Mouse (Mus musculus) right cerebral cortex, adult 2 months (tissue): ENCODE measurements around the gene Thsd4.

Experiments used
- DNase-seq, 2 experiments: peaks; one replicate each; pipeline ENCODE4 v3.0.0; 2021 to 2022; ENCODE audit warnings: low spot score in 2 of 2

The Thsd4 gene

DNA sequence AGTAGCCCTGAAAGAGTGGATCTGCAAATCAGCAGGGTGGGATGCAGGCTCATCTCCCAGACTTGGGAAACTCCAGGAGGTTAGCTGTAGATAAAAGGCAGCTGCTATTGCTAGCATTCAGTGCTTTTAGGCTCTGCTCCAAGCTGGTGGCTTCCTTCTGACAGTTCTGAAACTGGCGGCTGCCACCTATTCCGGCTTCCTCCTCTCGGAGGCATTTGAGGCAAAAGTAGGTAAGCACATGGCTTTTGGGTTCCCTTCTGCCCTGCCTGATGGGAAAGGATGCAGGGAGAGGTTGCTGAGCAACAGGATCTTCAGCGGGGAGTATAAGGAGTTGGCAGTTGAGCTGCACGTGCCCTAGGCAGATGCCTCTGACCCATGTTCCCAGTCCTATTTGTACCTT is 65.2 kb downstream of the Thsd4 start:
- DNase-seq = peak; percentile 36 to 37

DNA sequence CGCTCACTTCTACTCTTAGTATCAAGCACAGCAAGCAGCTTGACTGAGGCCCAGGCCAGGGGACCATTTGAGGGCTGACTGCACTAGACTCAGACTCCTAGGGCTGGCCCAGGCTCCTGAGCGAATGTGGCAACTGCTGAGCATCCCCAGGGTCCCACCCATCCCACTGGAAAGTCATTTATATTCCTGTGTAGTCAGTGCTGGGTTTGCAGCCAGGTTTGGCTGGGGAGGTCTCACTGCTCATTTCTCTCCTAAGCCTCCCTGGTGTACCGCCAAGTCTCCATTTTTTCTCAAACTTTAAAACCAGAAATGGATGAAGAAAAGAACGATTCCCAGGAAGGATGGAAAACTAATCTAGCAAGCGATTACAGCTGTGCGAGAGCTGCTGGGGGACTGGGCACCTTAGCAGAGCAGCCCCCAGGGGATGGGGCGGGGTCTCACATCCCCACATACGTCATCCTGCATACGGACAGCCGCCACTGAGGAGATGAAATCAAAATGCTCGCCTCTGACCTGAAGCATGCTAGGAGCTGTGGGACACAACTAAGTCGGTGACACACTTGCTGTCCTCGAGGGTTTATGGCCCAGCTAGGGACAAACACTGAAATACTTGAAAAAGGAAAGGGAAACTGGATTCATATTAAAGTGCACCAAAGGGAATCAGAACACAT is 67.3 kb downstream of the Thsd4 start:
- no peak for DNase-seq

DNA sequence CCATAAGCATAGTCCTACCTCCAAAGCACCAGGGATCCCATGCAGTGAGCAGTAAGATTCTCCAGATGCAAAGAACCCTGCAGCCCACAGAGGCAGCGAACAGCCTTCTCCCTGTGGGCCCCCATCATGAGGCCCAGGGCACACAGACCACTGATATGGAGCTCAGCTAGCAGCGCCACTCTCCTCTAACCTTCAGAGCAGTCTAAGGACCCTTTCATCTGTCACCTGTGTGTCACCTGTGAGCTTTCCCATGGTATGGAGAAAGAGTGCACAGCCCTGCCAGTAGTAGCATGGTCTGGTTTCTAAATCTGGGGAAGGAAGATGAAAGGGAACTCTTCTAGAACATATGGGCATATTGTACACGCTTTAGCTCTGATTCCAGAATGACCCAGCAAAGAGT is 72.3 kb downstream of the Thsd4 start:
- no peak for DNase-seq

- no peak for DNase-seq
These were observed 76.0 kb downstream of the Thsd4 start for GRCm38 (mm10) chr9:60445821-60446220.

- DNase-seq = no peak
These were observed 80.5 kb downstream of the Thsd4 start for GRCm38 (mm10) chr9:60441274-60441902.

DNA sequence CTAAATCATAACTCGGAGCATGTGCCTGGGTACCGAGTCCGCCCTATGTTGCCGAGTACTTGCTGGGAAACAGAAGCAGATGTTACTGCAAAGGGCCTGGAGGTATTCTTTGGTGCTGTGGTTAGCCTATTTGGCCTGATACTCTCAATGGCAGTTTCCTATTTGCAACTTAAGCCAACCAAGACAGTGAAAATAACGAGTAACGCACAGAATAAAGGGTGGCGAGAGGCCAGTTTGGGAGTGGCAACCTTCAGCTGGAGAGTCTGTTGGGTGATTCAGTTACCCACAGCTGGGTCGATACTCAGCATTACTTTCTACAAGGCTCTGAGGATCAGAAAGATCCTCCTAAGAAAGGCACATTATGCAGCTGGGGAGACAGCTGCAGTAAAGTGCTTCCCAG is 81.3 kb downstream of the Thsd4 start:
- no peak for DNase-seq

DNA sequence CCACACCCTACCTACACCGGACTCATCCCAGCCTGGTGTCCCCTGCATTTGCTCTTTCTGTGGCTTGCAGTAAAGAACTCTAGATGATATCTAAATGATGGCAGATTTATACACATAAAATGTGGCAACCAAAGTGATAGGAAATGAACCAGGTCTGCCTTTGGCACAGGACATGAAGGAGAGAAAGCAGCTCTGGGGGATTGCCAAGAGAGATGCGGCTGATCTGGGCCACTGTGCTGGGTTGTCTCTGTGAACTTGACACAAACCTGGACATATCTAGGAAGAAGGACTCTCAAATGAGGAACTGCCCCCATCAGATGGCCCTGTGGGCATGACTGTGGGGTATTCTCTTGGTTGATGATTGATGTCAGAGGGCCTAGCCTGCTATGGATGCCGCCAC is 85.6 kb downstream of the Thsd4 start:
- no peak for DNase-seq

GRCm38 (mm10) chr9:60434093-60434492 is 87.8 kb downstream of the Thsd4 start:
- no peak for DNase-seq

- no peak for DNase-seq
These were observed 89.9 kb downstream of the Thsd4 start for GRCm38 (mm10) chr9:60431924-60432323.

GRCm38 (mm10) chr9:60430017-60430416 is 91.8 kb downstream of the Thsd4 start:
- no peak for DNase-seq

- DNase-seq = no peak
These were observed 107.6 kb downstream of the Thsd4 start for GRCm38 (mm10) chr9:60414076-60414755.

DNA sequence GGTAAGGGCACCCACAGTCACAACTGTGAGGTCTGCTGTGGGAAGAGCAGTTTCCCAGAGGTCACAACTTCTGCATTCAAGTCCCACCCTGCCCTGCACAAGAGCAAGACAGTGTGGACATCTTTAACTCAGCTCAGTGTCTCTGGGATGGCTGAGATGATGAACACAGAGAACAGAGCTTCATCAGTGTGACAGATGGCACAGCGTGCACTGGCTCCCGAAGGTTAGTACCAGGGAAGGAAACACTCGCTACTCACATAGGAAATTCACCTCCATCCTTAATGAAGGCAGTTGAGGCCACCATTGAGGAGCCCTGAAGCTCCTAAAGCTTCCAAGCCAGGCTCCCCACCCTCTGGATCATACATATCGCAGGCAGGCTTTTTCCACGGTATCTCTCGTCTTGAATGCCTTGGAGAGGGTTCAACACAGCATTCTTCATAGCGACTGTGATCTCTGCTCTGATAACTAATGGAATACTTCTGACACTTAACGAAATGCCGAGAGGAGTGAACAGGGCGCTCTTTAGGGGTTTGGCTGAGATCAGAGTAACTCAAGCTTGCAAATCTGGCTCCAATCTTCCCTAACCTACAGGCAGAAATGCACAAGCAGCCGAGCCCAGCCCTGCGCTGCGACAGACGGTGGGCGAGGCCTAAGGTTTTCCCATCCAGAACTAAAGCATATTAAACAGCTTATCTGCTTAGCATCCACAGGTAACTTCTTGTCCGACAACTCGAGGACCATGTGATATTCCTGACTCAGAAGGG is 110.8 kb downstream of the Thsd4 start:
- no peak for DNase-seq

DNA sequence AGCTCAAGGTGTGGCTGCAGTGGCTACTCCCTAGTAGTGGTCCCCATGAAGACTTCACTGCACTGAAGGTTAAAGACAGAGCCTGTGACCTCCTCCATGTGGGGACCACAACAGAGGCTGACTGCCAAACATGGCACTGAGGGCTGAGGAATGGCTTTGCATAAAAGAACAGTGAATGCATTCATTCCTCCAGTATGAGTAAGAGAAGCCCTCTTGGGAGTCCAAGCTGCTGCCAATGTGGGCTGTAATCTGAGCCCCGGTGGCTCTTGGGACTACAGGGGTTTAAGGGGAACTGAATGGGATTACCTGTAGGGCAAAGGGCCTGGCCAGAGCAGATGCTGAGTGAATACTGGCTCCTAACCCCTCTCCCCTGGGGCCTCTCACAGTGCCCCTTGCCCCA is 114.5 kb downstream of the Thsd4 start:
- DNase-seq = no peak

DNA sequence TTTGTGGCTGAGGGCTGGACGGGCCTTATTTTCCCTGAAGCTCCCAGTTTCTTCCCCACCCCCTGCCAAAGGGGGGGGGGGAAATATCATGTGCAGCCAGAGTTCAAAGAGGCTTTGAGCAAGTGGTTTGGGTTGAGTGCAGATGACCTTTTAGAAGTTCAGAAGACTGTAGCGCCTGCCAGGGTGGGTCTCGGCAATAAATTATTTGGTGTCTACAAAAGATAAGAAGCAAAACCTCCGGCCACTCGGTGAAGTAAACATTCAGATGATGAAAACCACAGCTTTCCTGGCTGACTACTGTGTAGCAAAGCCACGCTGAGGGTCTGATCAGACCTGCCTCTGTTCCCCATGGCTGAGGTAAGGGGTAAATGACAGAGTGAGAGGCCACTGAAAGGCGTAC is 116.1 kb downstream of the Thsd4 start:
- no peak for DNase-seq

DNA sequence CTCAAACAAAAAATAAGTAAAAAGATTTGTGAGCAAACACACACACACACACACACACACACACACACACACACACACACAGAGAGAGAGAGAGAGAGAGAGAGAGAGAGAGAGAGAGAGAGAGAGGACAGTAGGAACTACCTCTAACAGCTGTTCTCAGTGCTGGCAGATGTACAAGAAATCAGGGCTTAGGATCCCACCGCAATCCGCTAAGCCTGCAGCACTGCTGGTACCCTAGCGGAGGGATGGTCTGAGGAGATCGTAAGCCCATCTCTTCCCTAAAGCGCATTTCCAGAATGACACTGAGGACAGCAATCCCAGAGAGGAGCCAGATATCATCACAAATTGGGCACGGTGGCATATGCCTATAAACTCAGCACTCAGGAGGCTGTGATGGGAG is 119.2 kb downstream of the Thsd4 start:
- DNase-seq = no peak

DNA sequence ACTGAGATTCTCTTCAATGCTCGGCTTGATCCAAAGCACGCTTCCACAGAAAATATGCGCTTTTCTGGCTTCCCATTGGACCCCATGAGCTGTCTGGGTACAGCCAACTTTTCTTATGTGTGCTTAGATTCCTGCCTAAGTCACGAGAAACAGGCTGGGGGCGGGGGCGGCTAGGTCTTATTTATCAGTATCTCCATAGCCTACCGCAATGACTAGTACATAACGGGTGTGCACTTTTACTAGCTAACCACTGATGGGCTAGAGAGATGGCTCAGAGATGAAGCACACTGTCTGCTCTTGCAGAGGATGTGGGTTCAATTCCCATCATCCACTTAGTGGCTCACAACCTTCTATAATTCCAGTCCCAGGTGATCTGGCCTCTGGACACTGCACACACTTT is 121.8 kb downstream of the Thsd4 start:
- DNase-seq = no peak

DNA sequence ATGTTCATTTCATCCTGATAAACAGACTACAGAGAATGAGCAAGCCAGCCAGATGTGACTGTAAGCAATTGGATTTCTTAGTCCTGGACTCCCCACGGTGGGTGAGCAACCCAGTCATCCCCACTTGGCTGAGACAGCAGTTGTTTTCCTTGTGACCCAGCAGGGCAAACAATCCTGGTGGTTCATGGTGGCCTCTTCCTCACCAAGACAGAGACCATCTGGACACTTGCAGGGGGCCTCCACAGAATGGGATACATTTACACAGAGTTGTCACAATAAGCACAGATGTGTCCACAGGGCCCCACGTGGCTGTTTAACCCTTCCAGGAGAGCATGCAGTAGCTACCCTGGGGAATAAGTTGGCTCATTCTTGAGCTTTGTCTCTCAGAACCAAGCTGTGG is 123.8 kb downstream of the Thsd4 start:
- no peak for DNase-seq

DNA sequence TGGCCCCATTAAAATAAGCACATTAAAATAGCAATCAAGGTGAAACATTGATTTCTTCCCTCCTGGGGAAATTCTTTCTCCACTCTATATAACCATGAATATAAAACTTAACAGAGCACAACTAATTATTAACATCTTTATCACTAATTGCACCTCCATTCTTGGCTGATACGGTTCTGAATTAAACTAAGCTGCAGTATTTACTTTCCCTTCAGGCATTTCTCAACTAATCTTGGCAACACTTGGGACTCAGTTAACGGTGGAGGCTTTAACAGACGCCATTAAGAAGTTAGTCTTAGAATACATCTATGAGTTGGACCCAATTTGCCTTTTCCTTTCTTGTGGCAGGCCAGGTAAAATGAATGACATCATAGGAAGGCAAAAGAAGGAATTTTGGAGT is 125.8 kb downstream of the Thsd4 start:
- no peak for DNase-seq

GRCm38 (mm10) chr9:60392916-60393315 is 128.9 kb downstream of the Thsd4 start:
- DNase-seq = no peak

GRCm38 (mm10) chr9:60384751-60385150 is 137.1 kb downstream of the Thsd4 start:
- DNase-seq = no peak

DNA sequence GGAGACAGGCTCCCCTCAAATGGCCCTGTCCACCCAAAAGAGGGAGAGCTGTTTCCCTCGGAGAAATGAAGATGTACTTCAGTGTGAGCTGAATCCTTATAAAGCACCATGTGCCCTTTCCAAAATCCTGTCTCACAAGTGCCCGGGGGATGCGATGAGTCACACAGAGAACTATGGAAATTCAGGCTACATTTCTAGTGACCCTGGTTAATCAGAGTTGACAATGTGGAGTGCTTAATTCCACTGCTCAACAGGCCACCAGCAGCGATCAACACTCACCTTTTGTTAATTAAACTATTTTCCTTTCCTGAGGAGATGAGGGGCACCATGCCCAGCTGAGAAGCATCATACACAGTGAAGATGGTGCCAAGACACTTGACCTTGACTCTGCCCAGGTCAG is 138.9 kb downstream of the Thsd4 start:
- DNase-seq = peak; percentile 13 to 31

DNA sequence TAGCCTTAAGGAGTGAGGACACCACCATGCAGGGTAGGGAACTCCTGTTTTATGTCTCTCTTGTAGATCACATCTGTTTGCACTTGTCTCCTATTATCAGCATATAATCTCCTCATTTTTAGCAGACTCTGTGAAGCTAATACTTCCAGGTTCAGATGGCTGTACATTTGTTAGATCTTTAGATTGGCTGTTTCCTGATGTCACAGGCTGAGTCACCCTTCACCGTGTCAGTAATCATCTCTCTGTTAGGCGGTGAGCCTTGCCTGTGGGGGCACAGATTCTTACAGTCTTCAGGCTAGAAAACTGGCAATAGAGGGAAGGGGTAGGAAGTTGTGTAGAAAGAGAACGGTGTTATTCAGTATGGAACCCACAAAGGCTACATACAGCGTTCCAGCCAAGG is 139.3 kb downstream of the Thsd4 start:
- peak; percentile 28 to 30 for DNase-seq

DNA sequence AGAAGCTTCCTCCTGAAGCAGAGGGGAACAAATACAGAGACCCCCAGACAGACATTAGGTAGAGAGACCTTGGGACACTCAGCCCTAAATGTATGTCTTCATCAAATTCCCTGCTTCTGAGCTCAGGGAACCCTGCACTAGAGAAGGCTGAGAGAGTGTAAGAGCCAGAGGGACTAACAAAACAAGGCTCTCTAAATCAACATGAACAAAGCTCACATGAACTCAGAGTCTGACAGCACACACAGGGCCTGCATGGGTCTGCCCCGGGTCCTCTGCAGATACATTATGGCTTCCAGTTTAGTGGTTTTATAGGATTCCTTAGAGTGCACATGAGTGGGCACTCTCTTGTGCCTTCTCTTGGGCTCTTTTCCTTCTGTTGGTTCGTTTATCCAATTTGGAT is 140.8 kb downstream of the Thsd4 start:
- no peak for DNase-seq
